Mouse (Mus musculus) spleen, postnatal 36 days (tissue): ENCODE results near the gene Ifih1.

ENCODE experiments used
- DNase-seq, 2 experiments: peaks; one replicate each; pipeline ENCODE4 v3.0.0; 2022; ENCODE audit warnings: low spot score in 2 of 2, mixed read lengths in 1 of 2

The Ifih1 gene

GRCm38 (mm10) chr2:62549659-62550058, 96.4 kb downstream of the Ifih1 start:
- DNase-seq: no peak

- no peak for DNase-seq
Observed at GRCm38 (mm10) chr2:62549131-62549530, 96.9 kb downstream of the Ifih1 start.

DNA sequence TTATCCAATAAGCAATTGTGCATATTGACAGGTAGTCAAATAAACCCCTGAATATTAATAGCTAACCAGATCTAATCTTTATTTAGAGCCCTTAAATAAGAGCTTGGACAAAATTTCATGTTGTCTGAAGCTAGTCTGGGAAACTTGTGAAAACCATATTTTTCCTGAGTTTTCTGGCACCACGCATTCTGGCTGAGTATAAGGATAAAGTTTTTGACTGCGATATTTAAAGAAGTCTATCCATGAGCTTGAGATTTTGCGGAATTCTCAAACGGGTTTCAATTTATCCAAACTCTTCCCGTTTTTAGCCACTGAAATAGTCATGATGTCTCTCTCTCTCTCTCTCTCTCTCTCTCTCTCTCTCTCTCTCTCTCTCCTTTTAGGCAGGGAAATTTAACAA, 98.0 kb downstream of the Ifih1 start:
- no peak for DNase-seq
